Mouse (Mus musculus) lung, postnatal 0 days (tissue): ENCODE results near the gene Fcamr. TPM values are rescaled to one million over a fixed set of nuclear protein-coding genes. Genes with fewer than 3 reads are reported as not detected.

ENCODE experiments used
- ATAC-seq: fragments of 200-750 bp; cut with Nextera tagmentation; 2 replicates; pipeline ENCODE4 v1.8.0; 2017; ENCODE audit warnings: moderate library complexity
- DNase-seq: peaks from one replicate; pipeline ENCODE4 v3.0.0-alpha.2; 2016; ENCODE audit warnings: low spot score
- H3K27ac ChIP-seq: fragments of 300-500 bp; sonication (generic); 2 replicates; pipeline ENCODE4 v1.5.1; 2014; ENCODE audit warnings: antibody characterized with exemption, mild to moderate bottlenecking, low read length, mixed read lengths
- H3K27me3 ChIP-seq: fragments of 300-500 bp; sonication (generic); replicated peaks from 2 replicates; pipeline ENCODE4 v1.6.1; 2014; ENCODE audit warnings: low read length, mixed read lengths; ENCODE audit not compliant: insufficient read depth
- H3K36me3 ChIP-seq: fragments of 300-500 bp; sonication (generic); 2 replicates; pipeline ENCODE4 v1.6.1; 2014; ENCODE audit warnings: low read length, mixed read lengths; ENCODE audit not compliant: insufficient read depth
- H3K4me1 ChIP-seq: fragments of 300-500 bp; sonication (generic); 2 replicates; pipeline ENCODE4 v1.6.1; 2014; ENCODE audit warnings: antibody characterized with exemption, low read depth, low read length, mixed read lengths; ENCODE audit not compliant: insufficient read depth
- H3K4me2 ChIP-seq: fragments of 300-500 bp; sonication (generic); replicated peaks from 2 replicates; pipeline ENCODE4 v1.6.1; 2014; ENCODE audit warnings: low read depth, mild to moderate bottlenecking, low read length, moderate library complexity, mixed read lengths
- H3K4me3 ChIP-seq: fragments of 300-500 bp; sonication (generic); 2 replicates; pipeline ENCODE4 v1.5.1; 2014; ENCODE audit warnings: low read depth, low read length
- H3K9ac ChIP-seq: fragments of 300-500 bp; sonication (generic); replicated peaks from 2 replicates; pipeline ENCODE4 v1.6.1; 2014; ENCODE audit warnings: low read depth, mild to moderate bottlenecking
- H3K9me3 ChIP-seq: fragments of 300-500 bp; sonication (generic); 2 replicates; pipeline ENCODE4 v1.6.1; 2016; ENCODE audit warnings: low read length, mixed read lengths
- CTCF ChIP-seq: IDR thresholded peaks from 2 replicates; pipeline ENCODE4 v1.5.1; 2016; ENCODE audit warnings: antibody characterized with exemption, mild to moderate bottlenecking
- EP300 ChIP-seq: IDR thresholded peaks from 2 replicates; pipeline ENCODE4 v1.6.1; 2016; ENCODE audit warnings: antibody characterized with exemption, mild to moderate bottlenecking, control low read depth
- WGBS: fragments of 180-500 bp; shearing (Covaris S2); extraction: QIAGEN DNeasy Blood & Tissue Kit; methylation state at CpG from one replicate; pipeline ENCODE4 v1.1.7; 2014; 5-methylcytosine and 5-hydroxymethylcytosine counted together
- polyA plus RNA-seq: library from polyadenylated mRNA; unstranded; fragments of >200 nt; fragmentation: Nextera tagmentation; extraction: Ambion mirVana; gene quantifications from 2 replicates; pipeline ENCODE4 v1.2.1, GENCODE M21; 2015

The Fcamr gene
- polyA plus RNA-seq, 1 experiment from 2014 or later: 0.06 TPM

DNA sequence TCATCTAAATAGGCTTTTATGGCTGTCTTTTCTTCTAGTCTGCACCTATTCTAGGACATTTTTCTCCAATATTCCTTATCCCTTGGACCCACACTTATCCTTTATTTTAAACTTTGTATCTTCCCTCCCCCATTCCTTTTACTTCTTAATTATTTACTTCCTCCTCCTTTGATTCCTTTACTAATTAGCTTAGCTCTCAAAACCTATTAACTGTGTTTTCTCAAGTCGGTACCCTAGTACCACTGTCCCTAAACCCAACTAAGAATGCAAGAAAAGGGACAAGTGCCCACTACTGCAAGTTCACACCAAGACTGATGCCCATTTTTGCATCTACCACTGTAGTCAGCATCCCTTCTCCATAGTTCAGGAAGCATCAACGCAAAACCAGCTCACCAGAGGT, 55.0 kb downstream of the Fcamr start:
- ATAC-seq (no peak), DNase-seq (no peak)
- Histone ChIP-seq H3K9ac (no peak overlapping the region), H3K4me1 (no peaks in the 10 kb centered on the region), H3K27ac (no peak overlapping the region), H3K9me3 (no peaks in the 10 kb centered on the region), H3K36me3 (no peaks in the 10 kb centered on the region), H3K27me3 (no peaks in the 10 kb centered on the region), H3K4me2 (no peak overlapping the region), H3K4me3 (no peak overlapping the region)
- TF ChIP-seq CTCF (no peak), EP300 (no peak)
- 73% methylated on average over 2 of the region's 2 CpGs for WGBS

DNA sequence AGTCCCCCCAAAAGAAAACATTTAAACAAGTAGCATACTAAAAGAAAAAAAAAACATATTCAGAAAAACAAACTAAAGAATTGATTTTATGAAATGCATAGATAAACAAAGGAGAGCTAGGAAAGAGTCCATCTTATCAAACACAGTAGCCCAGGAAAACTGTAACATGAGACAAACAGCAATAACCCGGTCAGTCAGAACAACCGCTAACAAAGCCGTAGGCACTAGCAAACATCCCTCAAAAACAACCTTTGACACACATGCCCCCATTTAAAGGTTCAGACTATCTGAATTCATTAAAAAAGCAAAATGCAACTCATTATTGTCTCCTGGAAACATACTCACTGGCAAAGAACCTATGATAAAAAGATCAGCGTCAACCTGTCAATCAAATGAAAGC, 56.8 kb downstream of the Fcamr start:
- no peaks in the 10 kb centered on the region for H3K27me3 ChIP-seq
- no peaks in the 10 kb centered on the region for H3K36me3 ChIP-seq
- no peaks in the 10 kb centered on the region for H3K9me3 ChIP-seq
- H3K9ac ChIP-seq: no peak overlapping the region
- H3K4me1 ChIP-seq: no peaks in the 10 kb centered on the region
- no peak for DNase-seq
- no peak for TF ChIP-seq EP300
- no peak for TF ChIP-seq CTCF
- no peak overlapping the region for H3K4me3 ChIP-seq
- WGBS: 75% methylated on average over 4 of the region's 4 CpGs
- H3K27ac ChIP-seq: no peak overlapping the region
- no peak for ATAC-seq
- H3K4me2 ChIP-seq: no peak overlapping the region

DNA sequence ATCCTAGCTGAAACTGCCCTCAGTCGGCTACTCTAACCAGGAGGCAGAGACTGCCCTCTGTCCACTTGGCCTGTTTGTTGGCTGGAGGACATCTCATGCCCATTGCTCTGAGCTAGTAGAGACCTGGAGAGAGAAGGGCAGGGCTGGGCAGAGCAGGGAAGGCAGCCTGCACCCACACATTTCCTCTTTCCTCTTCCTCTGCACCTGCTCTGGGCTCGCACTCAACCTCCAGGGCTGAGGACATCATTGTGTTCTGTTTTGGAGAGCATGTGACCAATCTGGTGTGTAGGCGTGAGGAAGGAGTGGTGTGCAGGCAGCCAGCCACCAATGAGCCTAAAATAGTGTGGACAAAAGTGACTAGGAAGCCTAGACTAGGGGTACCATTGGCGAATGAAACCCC, 63.5 kb downstream of the Fcamr start:
- no peak for ATAC-seq
- H3K4me2 ChIP-seq: no peak overlapping the region
- no peaks in the 10 kb centered on the region for H3K4me1 ChIP-seq
- no peak for DNase-seq
- WGBS: 55% methylated on average over 4 of the region's 4 CpGs
- no peaks in the 10 kb centered on the region for H3K27me3 ChIP-seq
- TF ChIP-seq CTCF (no peak), EP300 (no peak)
- H3K36me3 ChIP-seq: no peaks in the 10 kb centered on the region
- H3K9ac ChIP-seq: no peak overlapping the region
- H3K4me3 ChIP-seq: no peak overlapping the region
- H3K9me3 ChIP-seq: no peaks in the 10 kb centered on the region
- H3K27ac ChIP-seq: no peak overlapping the region

Other genes with a start within 250 kb of the Fcamr start
- not detected in 2 replicates for gene Zp3r, start 171.3 kb upstream of the Fcamr start, polyA plus RNA-seq
- 0.06 and 0.08 TPM in 2 replicates for gene C4bp, start 139.3 kb upstream of the Fcamr start, polyA plus RNA-seq
- gene Gm29427, start 85.1 kb upstream of the Fcamr start, polyA plus RNA-seq: not detected in 2 replicates
- gene Yod1, start 83.6 kb upstream of the Fcamr start, polyA plus RNA-seq: 15.0 and 17.1 TPM in 2 replicates
- gene Pfkfb2, start 71.6 kb upstream of the Fcamr start, polyA plus RNA-seq: 12.8 and 13.5 TPM in 2 replicates
- gene AA986860, start 68.9 kb upstream of the Fcamr start, polyA plus RNA-seq: 53.1 and 60.9 TPM in 2 replicates
- 0.08 and 0.26 TPM in 2 replicates for gene Pigr, start 25.8 kb downstream of the Fcamr start, polyA plus RNA-seq
- 0.37 and 0.82 TPM in 2 replicates for gene Fcmr, start 64.8 kb downstream of the Fcamr start, polyA plus RNA-seq
- not detected in 2 replicates for gene Il24, start 86.6 kb downstream of the Fcamr start, polyA plus RNA-seq
- gene Il20, start 110.5 kb downstream of the Fcamr start, polyA plus RNA-seq: not detected in 2 replicates
- gene Il19, start 139.2 kb downstream of the Fcamr start, polyA plus RNA-seq: not detected in 2 replicates
- not detected in 2 replicates for gene Il10, start 218.9 kb downstream of the Fcamr start, polyA plus RNA-seq